Mouse (Mus musculus): ENCODE results near the gene Cdh20.
"Not testable (repeated sequence)": the region's sequence is repeated elsewhere in the genome, so short reads cannot be mapped to it uniquely, and the experiment has no call there.

The Cdh20 gene

GRCm38 (mm10) chr1:104916507-104916906 lies 148.2 kb downstream of the Cdh20 start:
- DNase-seq (ENCODE audit: low spot score), result no peak

- DNase-seq (ENCODE audit: low spot score), result no peak
Observed at GRCm38 (mm10) chr1:104917307-104917836, 149.0 kb downstream of the Cdh20 start.

- no peak for DNase-seq (ENCODE audit: low spot score)
Observed at GRCm38 (mm10) chr1:104933051-104933450, 164.7 kb downstream of the Cdh20 start.

- no peak for DNase-seq (ENCODE audit: low spot score)
Observed at GRCm38 (mm10) chr1:104936966-104937365, 168.6 kb downstream of the Cdh20 start.

GRCm38 (mm10) chr1:104939156-104939555 lies 170.8 kb downstream of the Cdh20 start:
- no peak for DNase-seq (ENCODE audit: low spot score)

GRCm38 (mm10) chr1:104944470-104945109 lies 176.3 kb downstream of the Cdh20 start:
- DNase-seq (ENCODE audit: low spot score), result no peak

- DNase-seq (ENCODE audit: low spot score), result no peak
Observed at GRCm38 (mm10) chr1:104945110-104945489, 176.8 kb downstream of the Cdh20 start.

GRCm38 (mm10) chr1:104949640-104950039 lies 181.3 kb downstream of the Cdh20 start:
- not testable (repeated sequence) for DNase-seq (ENCODE audit: low spot score)

- DNase-seq (ENCODE audit: low spot score), result no peak
Observed at GRCm38 (mm10) chr1:104957046-104957445, 188.7 kb downstream of the Cdh20 start.

- no peak for DNase-seq (ENCODE audit: low spot score)
Observed at GRCm38 (mm10) chr1:104961670-104962069, 193.3 kb downstream of the Cdh20 start.

GRCm38 (mm10) chr1:104962257-104962656 lies 193.9 kb downstream of the Cdh20 start:
- DNase-seq (ENCODE audit: low spot score), result no peak

GRCm38 (mm10) chr1:104979068-104979467 lies 210.7 kb downstream of the Cdh20 start:
- no peak for DNase-seq (ENCODE audit: low spot score)

- DNase-seq (ENCODE audit: low spot score), result no peak
Observed at GRCm38 (mm10) chr1:104980273-104980672, 211.9 kb downstream of the Cdh20 start.

- DNase-seq (ENCODE audit: low spot score), result no peak
Observed at GRCm38 (mm10) chr1:104986222-104986973, 218.1 kb downstream of the Cdh20 start.

- peak; percentile 11 for DNase-seq (ENCODE audit: low spot score)
Observed at GRCm38 (mm10) chr1:104987526-104987925, 219.2 kb downstream of the Cdh20 start.

- no peak for DNase-seq (ENCODE audit: low spot score)
Observed at GRCm38 (mm10) chr1:104992441-104992840, 224.1 kb downstream of the Cdh20 start.

GRCm38 (mm10) chr1:104993905-104994611 lies 225.7 kb downstream of the Cdh20 start:
- DNase-seq (ENCODE audit: low spot score), result peak; percentile 38

- no peak for DNase-seq (ENCODE audit: low spot score)
Observed at GRCm38 (mm10) chr1:104994612-104994986, 226.3 kb downstream of the Cdh20 start.

GRCm38 (mm10) chr1:104997814-104998213 lies 229.5 kb downstream of the Cdh20 start:
- DNase-seq (ENCODE audit: low spot score), result no peak

- DNase-seq (ENCODE audit: low spot score), result no peak
Observed at GRCm38 (mm10) chr1:105002179-105002578, 233.8 kb downstream of the Cdh20 start.

- DNase-seq (ENCODE audit: low spot score), result no peak
Observed at GRCm38 (mm10) chr1:105003786-105004185, 235.5 kb downstream of the Cdh20 start.

- DNase-seq (ENCODE audit: low spot score), result no peak
Observed at GRCm38 (mm10) chr1:105012616-105013015, 244.3 kb downstream of the Cdh20 start.

GRCm38 (mm10) chr1:105013291-105013690 lies 245.0 kb downstream of the Cdh20 start:
- no peak for DNase-seq (ENCODE audit: low spot score)
